Mouse (Mus musculus) right cerebral cortex, postnatal 14 days (tissue): ENCODE results near the gene Pigx.

ENCODE experiments used
- DNase-seq: peaks from one replicate; pipeline ENCODE4 v3.0.0; 2022

Gene Pigx

GRCm38 (mm10) chr16:32099638-32100150 lies at the start of gene Pigx, which contains the start of gene Cep19:
Gene Pigx, minus strand, starts transcription at chr16:32099740.
Gene Cep19, plus strand, starts transcription at chr16:32099800.
- DNase-seq, result peak; percentile 86

- DNase-seq, result no peak
Observed at GRCm38 (mm10) chr16:32147589-32148207, 48.2 kb upstream of the Pigx start.

GRCm38 (mm10) chr16:32144592-32144991 lies 45.1 kb upstream of the Pigx start:
- DNase-seq, result no peak

GRCm38 (mm10) chr16:32143766-32144165 lies 44.2 kb upstream of the Pigx start:
- no peak for DNase-seq

- no peak for DNase-seq
Observed at GRCm38 (mm10) chr16:32138954-32139353, 39.4 kb upstream of the Pigx start.

- DNase-seq, result no peak
Observed at GRCm38 (mm10) chr16:32135842-32136357, 36.4 kb upstream of the Pigx start.

GRCm38 (mm10) chr16:32133148-32133547 lies 33.6 kb upstream of the Pigx start:
- no peak for DNase-seq

- no peak for DNase-seq
Observed at GRCm38 (mm10) chr16:32130190-32130826, 30.8 kb upstream of the Pigx start.

- DNase-seq, result no peak
Observed at GRCm38 (mm10) chr16:32129449-32130189, 30.1 kb upstream of the Pigx start.

GRCm38 (mm10) chr16:32127046-32127445 lies 27.5 kb upstream of the Pigx start:
- DNase-seq, result no peak

- DNase-seq, result no peak
Observed at GRCm38 (mm10) chr16:32125364-32125763, 25.8 kb upstream of the Pigx start.

- DNase-seq, result no peak
Observed at GRCm38 (mm10) chr16:32124444-32125335, 25.1 kb upstream of the Pigx start.

GRCm38 (mm10) chr16:32124020-32124419 lies 24.5 kb upstream of the Pigx start:
- DNase-seq, result no peak

GRCm38 (mm10) chr16:32120454-32120853 lies 20.9 kb upstream of the Pigx start:
- DNase-seq, result no peak

- no peak for DNase-seq
Observed at GRCm38 (mm10) chr16:32116186-32116585, 16.6 kb upstream of the Pigx start.

GRCm38 (mm10) chr16:32115781-32116180 lies 16.2 kb upstream of the Pigx start:
- DNase-seq, result no peak

- peak; percentile 84 for DNase-seq
Observed at GRCm38 (mm10) chr16:32114968-32115695, 15.6 kb upstream of the Pigx start.

- DNase-seq, result no peak
Observed at GRCm38 (mm10) chr16:32114406-32114805, 14.9 kb upstream of the Pigx start.

- DNase-seq, result peak; percentile 69
Observed at GRCm38 (mm10) chr16:32113541-32114218, 14.1 kb upstream of the Pigx start.

GRCm38 (mm10) chr16:32110951-32111699 lies 11.6 kb upstream of the Pigx start:
- DNase-seq, result no peak
